Mouse (Mus musculus) midbrain, postnatal 0 days (tissue): ENCODE data around the gene Rif1. TPM values are rescaled to one million over a fixed set of nuclear protein-coding genes. Genes with fewer than 3 reads are reported as not detected.

Experiments
- ATAC-seq: fragments of 200-750 bp; cut with Nextera tagmentation; 2 replicates; pipeline ENCODE4 v1.8.0; 2017; ENCODE audit warnings: moderate number of reproducible peaks, mild to moderate bottlenecking, moderate TSS enrichment, moderate library complexity; ENCODE audit not compliant: low FRiP score
- DNase-seq: peaks from one replicate; pipeline ENCODE4 v3.0.0-alpha.2; 2015; ENCODE audit warnings: low spot score
- H3K27ac ChIP-seq: fragments of 300-500 bp; sonication (generic); 2 replicates; pipeline ENCODE4 v1.5.1; 2014; ENCODE audit warnings: low read depth, mild to moderate bottlenecking, low read length, mixed read lengths
- H3K27me3 ChIP-seq: fragments of 300-500 bp; sonication (generic); 2 replicates; pipeline ENCODE4 v1.6.1; 2014; ENCODE audit warnings: low read length, control low read depth, mixed read lengths; ENCODE audit not compliant: insufficient read depth
- H3K36me3 ChIP-seq: fragments of 300-500 bp; sonication (generic); 2 replicates; pipeline ENCODE4 v1.6.1; 2014; ENCODE audit warnings: low read length, control low read depth, mixed read lengths; ENCODE audit not compliant: insufficient read depth
- H3K4me1 ChIP-seq: fragments of 300-500 bp; sonication (generic); 2 replicates; pipeline ENCODE4 v1.6.1; 2014; ENCODE audit warnings: mild to moderate bottlenecking, control low read depth, antibody characterized with exemption, low read length, mixed read lengths; ENCODE audit not compliant: insufficient read depth
- H3K4me2 ChIP-seq: fragments of 300-500 bp; sonication (generic); 2 replicates; pipeline ENCODE4 v1.6.1; 2014; ENCODE audit warnings: low read depth, mild to moderate bottlenecking, low read length, mixed read lengths; ENCODE audit not compliant: poor library complexity, severe bottlenecking
- H3K4me3 ChIP-seq: fragments of 300-500 bp; sonication (generic); 2 replicates; pipeline ENCODE4 v1.5.1; 2014; ENCODE audit warnings: low read depth, mild to moderate bottlenecking, low read length, moderate library complexity
- H3K9ac ChIP-seq: fragments of 300-500 bp; sonication (generic); replicated peaks from 2 replicates; pipeline ENCODE4 v1.6.1; 2014; ENCODE audit warnings: mild to moderate bottlenecking, low read length, moderate library complexity, mixed read lengths; ENCODE audit not compliant: poor library complexity, severe bottlenecking
- H3K9me3 ChIP-seq: fragments of 300-500 bp; sonication (generic); 2 replicates; pipeline ENCODE4 v1.6.1; 2016; ENCODE audit warnings: low read length, control low read depth
- CTCF ChIP-seq: IDR thresholded peaks from 2 replicates; pipeline ENCODE4 v1.5.1; 2016; ENCODE audit warnings: antibody characterized with exemption, mild to moderate bottlenecking
- WGBS: fragments of 180-500 bp; shearing (Covaris S2); extraction: QIAGEN DNeasy Blood & Tissue Kit; methylation state at CpG from one replicate; pipeline ENCODE4 v1.1.7; 2014; 5-methylcytosine and 5-hydroxymethylcytosine counted together
- polyA plus RNA-seq: library from polyadenylated mRNA; unstranded; fragments of >200 nt; fragmentation: Nextera tagmentation; extraction: Ambion mirVana; gene quantifications from 2 replicates; pipeline ENCODE4 v1.2.1, GENCODE M21; 2015
- total RNA-seq: library from RNA; depleted of rRNA; stranded (reverse); fragments of >200 nt; gene quantifications from 2 replicates; pipeline ENCODE4 v1.2.3, GENCODE M21; 2014; rRNA removed

The Rif1 gene
- total and polyA plus RNA-seq, 2 experiments from 2014 or later: 13.8 to 17.2 TPM

DNA sequence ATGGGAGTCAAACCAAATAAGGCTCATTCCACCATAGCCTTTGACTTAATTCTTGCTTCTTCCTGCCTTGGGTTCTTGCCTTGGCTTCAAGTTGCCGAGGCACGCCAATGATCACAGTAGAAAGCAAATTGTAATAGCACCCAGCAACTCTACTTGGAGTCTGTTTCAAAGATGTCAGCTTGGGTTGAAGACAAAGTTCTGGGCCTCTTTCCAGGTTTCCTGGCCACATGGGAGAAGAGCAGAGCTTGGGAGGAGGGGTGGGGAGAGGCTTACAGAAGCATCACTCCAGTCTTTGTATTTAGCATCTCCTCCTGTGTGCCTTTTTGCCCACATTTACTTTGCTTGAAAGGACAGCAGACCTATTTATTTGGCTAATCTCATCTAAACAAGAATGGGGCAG, 60.7 kb downstream of the Rif1 start:
- no peak for ATAC-seq
- Histone ChIP-seq H3K27ac (no peak overlapping the region), H3K27me3 (no peaks in the 10 kb centered on the region), H3K9ac (no peak overlapping the region), H3K4me3 (no peak overlapping the region), H3K4me2 (no peak overlapping the region), H3K9me3 (no peaks in the 10 kb centered on the region), H3K4me1 (no peaks in the 10 kb centered on the region), H3K36me3 (no peaks in the 10 kb centered on the region)
- peak; percentile 3 for DNase-seq
- no peak for TF ChIP-seq CTCF
- WGBS: 90% methylated on average over 2 of the region's 2 CpGs

DNA sequence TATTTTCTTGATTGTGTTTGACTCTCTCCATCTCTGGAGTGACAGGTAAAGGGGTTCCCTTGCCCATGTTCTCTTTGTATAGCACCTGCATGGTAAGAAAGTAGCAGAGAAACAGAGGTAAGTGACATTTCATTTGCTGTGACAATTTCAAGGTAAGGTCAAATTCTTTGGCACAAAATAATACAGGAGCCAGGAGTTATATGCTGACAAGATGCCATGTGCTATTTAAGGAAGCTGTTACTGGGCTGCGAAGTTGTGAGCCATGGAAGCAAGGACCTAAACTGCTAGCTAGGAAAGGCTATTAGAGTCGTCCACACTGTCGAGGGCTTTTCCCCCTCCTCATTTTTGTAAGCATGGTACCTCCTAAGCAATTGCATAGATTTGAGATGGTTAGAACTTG, 80.4 kb downstream of the Rif1 start:
- 89% methylated on average over 3 of the region's 3 CpGs for WGBS
- no peak for TF ChIP-seq CTCF

DNA sequence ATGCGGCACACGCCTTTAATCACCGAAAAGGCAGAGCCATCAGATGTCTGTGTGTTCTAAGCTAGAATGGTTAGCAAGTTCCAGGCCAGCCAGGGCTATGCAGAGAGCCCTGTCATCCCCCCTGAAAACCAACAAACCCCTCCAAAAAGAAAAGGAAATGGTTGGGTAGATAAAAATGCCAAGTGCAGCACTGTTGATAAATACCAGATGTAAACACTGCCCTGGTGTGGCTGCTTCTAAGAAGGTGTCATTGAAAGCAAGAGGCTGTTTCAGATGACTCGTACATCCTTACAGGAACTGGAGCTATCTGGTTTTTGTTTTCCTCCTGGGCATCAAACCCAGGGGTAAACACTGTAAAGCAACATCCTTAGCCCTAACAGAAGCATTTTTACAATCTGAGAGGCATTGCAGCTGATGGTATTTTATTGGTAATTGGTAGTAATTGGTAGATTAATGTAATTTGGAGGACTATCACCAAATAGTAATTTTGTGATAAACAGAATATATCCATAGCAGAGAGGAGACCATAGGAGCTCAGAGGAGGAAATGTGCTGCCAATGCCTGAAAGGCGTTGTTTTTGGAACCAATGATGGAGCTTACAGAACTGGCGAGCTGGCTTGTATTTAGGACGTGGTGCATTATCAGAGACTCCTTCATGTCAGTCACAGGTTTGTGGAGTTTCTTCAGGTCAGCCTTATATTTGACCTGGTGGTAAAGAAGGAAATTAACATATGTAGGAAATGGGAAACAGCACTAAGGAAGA, 96.8 kb downstream of the Rif1 start:
- 92% methylated on average over 7 of the region's 7 CpGs for WGBS
- no peaks in the 10 kb centered on the region for H3K4me1 ChIP-seq
- no peaks in the 10 kb centered on the region for H3K9me3 ChIP-seq
- no peaks in the 10 kb centered on the region for H3K27me3 ChIP-seq
- H3K27ac ChIP-seq: no peak overlapping the region
- no peak overlapping the region for H3K4me2 ChIP-seq
- ATAC-seq (no peak), DNase-seq (no peak)
- H3K9ac ChIP-seq: no peak overlapping the region
- no peak overlapping the region for H3K4me3 ChIP-seq
- TF ChIP-seq CTCF: no peak
- no peaks in the 10 kb centered on the region for H3K36me3 ChIP-seq

More for the DNA sequence above, 80.4 kb downstream of the Rif1 start:
- H3K4me2 ChIP-seq: no peak overlapping the region
- DNase-seq (no peak), ATAC-seq (no peak)
- H3K27ac ChIP-seq: no peak overlapping the region
- no peaks in the 10 kb centered on the region for H3K36me3 ChIP-seq
- H3K4me1 ChIP-seq: no peaks in the 10 kb centered on the region
- no peak overlapping the region for H3K9ac ChIP-seq
- H3K4me3 ChIP-seq: no peak overlapping the region
- H3K9me3 ChIP-seq: no peaks in the 10 kb centered on the region
- no peaks in the 10 kb centered on the region for H3K27me3 ChIP-seq

Other genes starting within 250 kb of the Rif1 start
- gene Rbm43, start 137.7 kb upstream of the Rif1 start, total RNA-seq: 9.4 and 11.2 TPM in 2 replicates
- 15.7 and 17.3 TPM in 2 replicates for gene Rbm43, start 137.7 kb upstream of the Rif1 start, polyA plus RNA-seq
- 1.8 and 4.2 TPM in 2 replicates for gene Nmi, start 99.3 kb upstream of the Rif1 start, total RNA-seq
- gene Nmi, start 99.3 kb upstream of the Rif1 start, polyA plus RNA-seq: 6.4 and 6.5 TPM in 2 replicates
- 1.6 and 2.0 TPM in 2 replicates for gene Tnfaip6, start 34.8 kb upstream of the Rif1 start, total RNA-seq
- 3.1 and 3.2 TPM in 2 replicates for gene Tnfaip6, start 34.8 kb upstream of the Rif1 start, polyA plus RNA-seq